Mouse (Mus musculus) small intestine, adult 2 months (tissue): ENCODE measurements around the gene Nlrp3. TPM values are rescaled to one million over a fixed set of nuclear protein-coding genes. Genes with fewer than 3 reads are reported as not detected.

Source experiments
- H3K27ac ChIP-seq: fragments of 200-500 bp; 2 replicates; pipeline ENCODE4 v1.5.1; 2012; ENCODE audit warnings: low read depth, low read length, control low read depth, inconsistent platforms; ENCODE audit not compliant: insufficient read depth
- H3K27me3 ChIP-seq: fragments of 200-500 bp; 2 replicates; pipeline ENCODE4 v1.6.1; 2012; ENCODE audit warnings: mild to moderate bottlenecking, moderate library complexity, low read length, inconsistent platforms; ENCODE audit not compliant: control insufficient read depth, insufficient read depth
- H3K36me3 ChIP-seq: fragments of 200-500 bp; 2 replicates; pipeline ENCODE4 v1.6.1; 2012; ENCODE audit warnings: mild to moderate bottlenecking, low read length, control low read depth, inconsistent platforms; ENCODE audit not compliant: control insufficient read depth, insufficient read depth
- H3K4me1 ChIP-seq: fragments of 200-500 bp; 2 replicates; pipeline ENCODE4 v1.6.1; 2012; ENCODE audit warnings: low read length, inconsistent platforms, mixed read lengths; ENCODE audit not compliant: control insufficient read depth, insufficient read depth, insufficient read length
- H3K4me3 ChIP-seq: fragments of 200-500 bp; 2 replicates; pipeline ENCODE4 v1.5.1; 2012; ENCODE audit warnings: low read depth, mild to moderate bottlenecking, control low read depth, inconsistent platforms, low read length, moderate library complexity
- CTCF ChIP-seq: fragments of 200-500 bp; IDR thresholded peaks from 2 replicates; pipeline ENCODE4 v1.5.1; 2012; ENCODE audit warnings: low read depth, mild to moderate bottlenecking, control low read depth, inconsistent platforms, low read length, moderate library complexity, mixed read lengths; ENCODE audit not compliant: insufficient replicate concordance, insufficient read length; ENCODE audit errors: extremely low read depth
- POLR2A ChIP-seq: fragments of 200-500 bp; IDR thresholded peaks from 2 replicates; pipeline ENCODE4 v1.6.1; 2012; ENCODE audit warnings: low read depth, mild to moderate bottlenecking, control low read depth, inconsistent platforms, low read length, moderate library complexity
- WGBS: fragments of 180-500 bp; shearing (Covaris S2); methylation state at CpG from one replicate; pipeline ENCODE4 v1.1.7; 2018; 5-methylcytosine and 5-hydroxymethylcytosine counted together
- polyA plus RNA-seq: library from polyadenylated mRNA; depleted of rRNA; stranded (reverse); fragments of >200 nt; gene quantifications from 2 replicates; pipeline ENCODE4 v1.2.3, GENCODE M21; 2012

Nlrp3 gene
- polyA plus RNA-seq, 1 experiment, result 0.16 TPM

GRCm38 (mm10) chr11:59589496-59589895, 48.1 kb downstream of the Nlrp3 start:
- Histone ChIP-seq H3K36me3 (no peaks in the 10 kb centered on the region), H3K27me3 (no peaks in the 10 kb centered on the region), H3K27ac (no peak overlapping the region), H3K4me3 (no peak overlapping the region), H3K4me1 (no peaks in the 10 kb centered on the region)
- TF ChIP-seq POLR2A (no peak), CTCF (no peak)
- 91% methylated on average over 8 of the region's 8 CpGs for WGBS

GRCm38 (mm10) chr11:59593189-59593588, 51.8 kb downstream of the Nlrp3 start, which contains the start of gene Olfr223:
Gene Olfr223 (minus strand): TSS chr11:59593289.
- no peak within 1 kb of the TSS for H3K4me3 ChIP-seq
- H3K4me1 ChIP-seq, result no peaks in the 10 kb centered on the region
- no peaks in the 10 kb centered on the region for H3K27me3 ChIP-seq
- 77% methylated on average over 6 of the region's 6 CpGs for WGBS
- H3K36me3 ChIP-seq, result no peaks in the 10 kb centered on the region
- H3K27ac ChIP-seq, result no peak within 1 kb of the TSS
- TF ChIP-seq POLR2A, result no peak
- no peak for TF ChIP-seq CTCF

- Histone ChIP-seq H3K27ac (no peak overlapping the region), H3K36me3 (no peaks in the 10 kb centered on the region), H3K4me3 (no peak overlapping the region), H3K27me3 (no peaks in the 10 kb centered on the region), H3K4me1 (no peaks in the 10 kb centered on the region)
- 27% methylated on average over 4 of the region's 4 CpGs for WGBS
- TF ChIP-seq CTCF, result no peak
- TF ChIP-seq POLR2A, result no peak
Observed at GRCm38 (mm10) chr11:59596091-59596490, 54.7 kb downstream of the Nlrp3 start.

GRCm38 (mm10) chr11:59596950-59597349, 55.6 kb downstream of the Nlrp3 start:
- no peak for TF ChIP-seq CTCF
- no peak for TF ChIP-seq POLR2A
- Histone ChIP-seq H3K27me3 (no peaks in the 10 kb centered on the region), H3K36me3 (no peaks in the 10 kb centered on the region), H3K4me1 (no peaks in the 10 kb centered on the region), H3K4me3 (no peak overlapping the region), H3K27ac (no peak overlapping the region)
- WGBS, result 84% methylated on average over 8 of the region's 8 CpGs

GRCm38 (mm10) chr11:59599211-59599610, 57.8 kb downstream of the Nlrp3 start:
- Histone ChIP-seq H3K4me1 (no peaks in the 10 kb centered on the region), H3K27me3 (no peaks in the 10 kb centered on the region), H3K36me3 (no peaks in the 10 kb centered on the region), H3K27ac (no peak overlapping the region), H3K4me3 (no peak overlapping the region)
- whole genome bisulfite sequencing, result 20% methylated on average over 7 of the region's 7 CpGs
- TF ChIP-seq POLR2A (no peak), CTCF (no peak)

- no peak overlapping the region for H3K27ac ChIP-seq
- no peaks in the 10 kb centered on the region for H3K36me3 ChIP-seq
- no peak for TF ChIP-seq POLR2A
- TF ChIP-seq CTCF, result no peak
- WGBS, result 82% methylated on average over 3 of the region's 3 CpGs
- H3K4me1 ChIP-seq, result no peaks in the 10 kb centered on the region
- H3K27me3 ChIP-seq, result no peaks in the 10 kb centered on the region
- H3K4me3 ChIP-seq, result no peak overlapping the region
Observed at GRCm38 (mm10) chr11:59600872-59601271, 59.5 kb downstream of the Nlrp3 start.

- H3K27ac ChIP-seq, result no peak overlapping the region
- 37% methylated on average over 1 of the region's 1 CpGs for WGBS
- TF ChIP-seq CTCF (no peak), POLR2A (no peak)
- H3K36me3 ChIP-seq, result no peaks in the 10 kb centered on the region
- H3K27me3 ChIP-seq, result no peaks in the 10 kb centered on the region; the same call in 1 of the 2 replicates
- no peaks in the 10 kb centered on the region for H3K4me1 ChIP-seq
- no peak overlapping the region for H3K4me3 ChIP-seq
Observed at GRCm38 (mm10) chr11:59602287-59602686, 60.9 kb downstream of the Nlrp3 start.
